ENCODE assay signal across 22 mouse cellular contexts in genomic region chr11:32746036-32746435, GRCm38 (mm10).
A peak's percentile ranks its signal among the peaks of the same experiment; 100 is the strongest.
DNase-seq lines count a peak whose midpoint lies in the region; ATAC-seq and TF ChIP-seq lines count a peak whose summit lies in the region.
"Had no signal": no experiment of that assay in that cellular context is flagged by ENCODE, and none has a peak within 500 bp of the region (broad histone marks: within the 10 kb centered on the region; RNA-seq: fewer than 3 reads in every experiment).

No protein-coding gene starts in this region.

- TF ChIP-seq EP300 in stomach, postnatal 0 days (optimal IDR thresholded peaks at IDR 0.05), result no peak

- H3K27me3 ChIP-seq in heart, embryonic 10.5 days (ENCODE audit: insufficient read depth, poor library complexity, severe bottlenecking), result no peaks in the 10 kb centered on the region
- H3K27me3 ChIP-seq in heart, embryonic 12.5 days (replicated peaks), result no peaks in the 10 kb centered on the region
- H3K27me3 ChIP-seq in intestine, embryonic 15.5 days (replicated peaks), result no peaks in the 10 kb centered on the region
- H3K27me3 ChIP-seq in liver, embryonic 12.5 days (replicated peaks), result no peaks in the 10 kb centered on the region
- no peaks in the 10 kb centered on the region for H3K27me3 ChIP-seq in stomach, postnatal 0 days (ENCODE audit: control insufficient read depth, insufficient read depth, low read length)
- H3K27me3 ChIP-seq: CH12.LX; embryonic facial prominence, embryonic 15.5 days; heart, embryonic 15.5 days; hindbrain, embryonic 13.5 days; Patski had no signal

- no peak for ATAC-seq in heart, embryonic 12.5 days (ENCODE audit: insufficient number of reproducible peaks, low FRiP score)
- peak; percentile 61 for ATAC-seq in intestine, embryonic 15.5 days
- ATAC-seq in liver, embryonic 12.5 days, result peak; percentile 52; the same call in 1 of the 2 replicates
- ATAC-seq in stomach, postnatal 0 days (ENCODE audit: low FRiP score, low TSS enrichment), result no peak
- ATAC-seq: activated CD4-positive, CD25-positive, alpha-beta regulatory T cell, adult 4 months; forebrain, embryonic 16.5 days; hindbrain, postnatal 0 days; Patski had no signal

- TF ChIP-seq CTCF in stomach, postnatal 0 days (IDR thresholded peaks at IDR 0.05; ENCODE audit: low read depth), result no peak

- DNase-seq in heart, embryonic 10.5 days (ENCODE audit: low spot score), result peak; percentile 75
- no peak for DNase-seq in cerebellum, adult 9-10 months
- DNase-seq in stomach, postnatal 0 days (ENCODE audit: low spot score), result no peak
- DNase-seq: adrenal gland, postnatal 14 days; cerebellum, adult 2 months; cerebellum, postnatal 14 days; embryo, embryonic 11 days; gastrocnemius, postnatal 10 days; heart, postnatal 14 days had no signal

- no peak overlapping the region for H3K9ac ChIP-seq in heart, embryonic 12.5 days
- no peak overlapping the region for H3K9ac ChIP-seq in intestine, embryonic 15.5 days
- H3K9ac ChIP-seq in liver, embryonic 12.5 days, result no peak overlapping the region
- no peak overlapping the region for H3K9ac ChIP-seq in stomach, postnatal 0 days (ENCODE audit: low read length)
- H3K9ac ChIP-seq: embryonic facial prominence, embryonic 15.5 days; heart, embryonic 15.5 days; hindbrain, embryonic 13.5 days had no signal

- H3K4me1 ChIP-seq in heart, embryonic 10.5 days, result peaks cover 14% of the 10 kb centered on the region
- H3K4me1 ChIP-seq in heart, embryonic 12.5 days (replicated peaks), result peaks cover 16% of the 10 kb centered on the region
- H3K4me1 ChIP-seq in intestine, embryonic 15.5 days (replicated peaks), result 0 out of 2 replicates have a peak, but pooled peaks cover 3% of the 10 kb centered on the region
- peaks cover 43% of the 10 kb centered on the region for H3K4me1 ChIP-seq in liver, embryonic 12.5 days
- H3K4me1 ChIP-seq in stomach, postnatal 0 days (replicated peaks; ENCODE audit: control insufficient read depth, insufficient read depth), result no peaks in the 10 kb centered on the region
- H3K4me1 ChIP-seq: embryonic facial prominence, embryonic 15.5 days; forebrain, embryonic 10.5 days; heart, embryonic 15.5 days; hindbrain, embryonic 13.5 days had no signal

- WGBS in heart, embryonic 10.5 days, result 67% methylated on average over 5 of the region's 5 CpGs
- 45% methylated on average over 5 of the region's 5 CpGs for WGBS in heart, embryonic 12.5 days
- 39% methylated on average over 5 of the region's 5 CpGs for WGBS in intestine, embryonic 15.5 days
- 28% methylated on average over 5 of the region's 5 CpGs for WGBS in liver, embryonic 12.5 days (ENCODE audit: insufficient replicate concordance)
- 42% methylated on average over 5 of the region's 5 CpGs for WGBS in stomach, postnatal 0 days

- no peaks in the 10 kb centered on the region for H3K9me3 ChIP-seq in heart, embryonic 10.5 days
- no peaks in the 10 kb centered on the region for H3K9me3 ChIP-seq in heart, embryonic 12.5 days (replicated peaks)
- no peaks in the 10 kb centered on the region for H3K9me3 ChIP-seq in intestine, embryonic 15.5 days
- no peaks in the 10 kb centered on the region for H3K9me3 ChIP-seq in liver, embryonic 12.5 days (replicated peaks)
- no peaks in the 10 kb centered on the region for H3K9me3 ChIP-seq in stomach, postnatal 0 days (ENCODE audit: control insufficient read depth, low read length)
- H3K9me3 ChIP-seq: embryonic facial prominence, embryonic 15.5 days; forebrain, embryonic 10.5 days; heart, embryonic 15.5 days; hindbrain, embryonic 13.5 days had no signal

- no peak overlapping the region for H3K4me2 ChIP-seq in heart, embryonic 12.5 days
- H3K4me2 ChIP-seq in intestine, embryonic 15.5 days (replicated peaks), result no peak overlapping the region
- H3K4me2 ChIP-seq in liver, embryonic 12.5 days, result peak overlapping the region; percentile 20; the same call in 1 of the 2 replicates
- H3K4me2 ChIP-seq in stomach, postnatal 0 days (replicated peaks; ENCODE audit: low read depth), result no peak overlapping the region
- H3K4me2 ChIP-seq: embryonic facial prominence, embryonic 15.5 days; heart, embryonic 15.5 days; hindbrain, embryonic 13.5 days had no signal

- H3K36me3 ChIP-seq in heart, embryonic 10.5 days, result peaks cover 61% of the 10 kb centered on the region
- H3K36me3 ChIP-seq in heart, embryonic 12.5 days, result peaks cover 63% of the 10 kb centered on the region
- peaks cover 12% of the 10 kb centered on the region for H3K36me3 ChIP-seq in intestine, embryonic 15.5 days
- H3K36me3 ChIP-seq in liver, embryonic 12.5 days, result peaks cover 59% of the 10 kb centered on the region
- H3K36me3 ChIP-seq in stomach, postnatal 0 days (ENCODE audit: control insufficient read depth, insufficient read depth, low read length), result peaks cover 18% of the 10 kb centered on the region

- no peak overlapping the region for H3K4me3 ChIP-seq in heart, embryonic 10.5 days
- H3K4me3 ChIP-seq in heart, embryonic 12.5 days, result no peak overlapping the region
- H3K4me3 ChIP-seq in intestine, embryonic 15.5 days (replicated peaks), result no peak overlapping the region
- H3K4me3 ChIP-seq in liver, embryonic 12.5 days, result no peak overlapping the region
- H3K4me3 ChIP-seq in stomach, postnatal 0 days (ENCODE audit: low read depth, low read length), result no peak overlapping the region
- H3K4me3 ChIP-seq: embryonic facial prominence, embryonic 15.5 days; erythroblast, embryonic 14.5 days; forebrain, embryonic 10.5 days; heart, embryonic 15.5 days; hindbrain, embryonic 13.5 days had no signal

- no peak overlapping the region for H3K27ac ChIP-seq in heart, embryonic 10.5 days
- H3K27ac ChIP-seq in heart, embryonic 12.5 days (ENCODE audit: poor library complexity, severe bottlenecking), result no peak overlapping the region
- no peak overlapping the region for H3K27ac ChIP-seq in intestine, embryonic 15.5 days
- no peak overlapping the region for H3K27ac ChIP-seq in liver, embryonic 12.5 days
- H3K27ac ChIP-seq in stomach, postnatal 0 days (replicated peaks), result no peak overlapping the region
- H3K27ac ChIP-seq: embryonic facial prominence, embryonic 15.5 days; forebrain, embryonic 10.5 days; heart, embryonic 15.5 days; hindbrain, embryonic 13.5 days; hindbrain, postnatal 0 days had no signal

Comparison
In these comparisons a context has a peak if more than half of its experiments do, and no peak if none do; other contexts are left out.
1. ATAC-seq: peak in intestine, embryonic 15.5 days (single experiment) and liver, embryonic 12.5 days (single experiment); none in heart, embryonic 12.5 days (single experiment) and stomach, postnatal 0 days (single experiment).